Mouse (Mus musculus) stomach, embryonic 14.5 days (tissue): ENCODE measurements around the gene Scyl2. TPM values are rescaled to one million over a fixed set of nuclear protein-coding genes. Genes with fewer than 3 reads are reported as not detected.

Experiments
- ATAC-seq: fragments of 200-750 bp; cut with Nextera tagmentation; 2 replicates; pipeline ENCODE4 v1.8.0; 2017; ENCODE audit warnings: low read depth, moderate TSS enrichment; ENCODE audit not compliant: insufficient number of reproducible peaks, insufficient read depth, low FRiP score
- H3K27ac ChIP-seq: fragments of 300-500 bp; sonication (generic); 2 replicates; pipeline ENCODE4 v1.5.1; 2014; ENCODE audit warnings: mild to moderate bottlenecking, low read length, moderate library complexity, mixed read lengths
- H3K27me3 ChIP-seq: fragments of 300-500 bp; sonication (generic); 2 replicates; pipeline ENCODE4 v1.6.1; 2014; ENCODE audit warnings: low read length, control low read depth, mixed read lengths; ENCODE audit not compliant: control insufficient read depth, insufficient read depth
- H3K36me3 ChIP-seq: fragments of 300-500 bp; sonication (generic); 2 replicates; pipeline ENCODE4 v1.6.1; 2014; ENCODE audit warnings: mild to moderate bottlenecking, control low read depth, low read length, moderate library complexity, mixed read lengths; ENCODE audit not compliant: control insufficient read depth, insufficient read depth
- H3K4me1 ChIP-seq: fragments of 300-500 bp; sonication (generic); 2 replicates; pipeline ENCODE4 v1.6.1; 2014; ENCODE audit warnings: low read length, control low read depth, mixed read lengths; ENCODE audit not compliant: control insufficient read depth, insufficient read depth
- H3K4me2 ChIP-seq: fragments of 300-500 bp; sonication (generic); replicated peaks from 2 replicates; pipeline ENCODE4 v1.6.1; 2014; ENCODE audit warnings: low read depth, low read length, control low read depth
- H3K4me3 ChIP-seq: fragments of 300-500 bp; sonication (generic); 2 replicates; pipeline ENCODE4 v1.5.1; 2014; ENCODE audit warnings: low read depth, low read length, control low read depth
- H3K9ac ChIP-seq: fragments of 300-500 bp; sonication (generic); replicated peaks from 2 replicates; pipeline ENCODE4 v1.6.1; 2014; ENCODE audit warnings: low read depth, mild to moderate bottlenecking, control low read depth, low read length, moderate library complexity, mixed read lengths
- H3K9me3 ChIP-seq: fragments of 300-500 bp; sonication (generic); 2 replicates; pipeline ENCODE4 v1.6.1; 2016; ENCODE audit warnings: low read depth, low read length, control low read depth; ENCODE audit not compliant: control insufficient read depth
- WGBS: fragments of 180-500 bp; shearing (Covaris S2); extraction: QIAGEN DNeasy Blood & Tissue Kit; methylation state at CpG from one replicate; pipeline ENCODE4 v1.1.7; 2014; 5-methylcytosine and 5-hydroxymethylcytosine counted together
- polyA plus RNA-seq: library from polyadenylated mRNA; unstranded; fragments of >200 nt; fragmentation: Nextera tagmentation; extraction: Ambion mirVana; gene quantifications from 2 replicates; pipeline ENCODE4 v1.2.1, GENCODE M21; 2014

Scyl2 gene
- polyA plus RNA-seq, 1 experiment from 2014 or later = 15.2 TPM

DNA sequence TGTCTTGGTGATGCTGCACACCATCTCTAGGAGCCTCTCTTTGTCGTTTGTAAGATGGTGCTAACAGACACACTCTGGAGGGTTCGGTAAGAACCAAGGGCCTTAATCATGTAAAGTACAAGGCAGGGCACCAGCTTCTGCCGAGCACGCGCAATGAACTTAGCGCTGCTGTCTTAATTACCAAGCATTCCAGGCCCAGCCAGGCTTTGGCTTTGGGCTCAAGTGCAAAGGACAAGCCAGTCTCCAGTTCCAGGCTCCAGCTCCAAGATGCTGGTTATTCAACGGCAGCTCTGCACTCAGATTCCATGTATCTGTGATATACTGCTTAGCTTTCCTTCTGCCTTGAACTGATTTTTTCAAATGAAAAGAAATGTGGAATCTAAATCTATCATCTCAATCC lies 18.5 kb downstream of the Scyl2 start:
- Histone ChIP-seq H3K27ac (no peak overlapping the region), H3K9ac (no peak overlapping the region), H3K27me3 (no peaks in the 10 kb centered on the region), H3K9me3 (no peaks in the 10 kb centered on the region), H3K4me2 (no peak overlapping the region), H3K36me3 (no peaks in the 10 kb centered on the region; the same call in 1 of the 2 replicates), H3K4me1 (no peaks in the 10 kb centered on the region), H3K4me3 (no peak overlapping the region)
- WGBS = 83% methylated on average over 7 of the region's 7 CpGs
- no peak for ATAC-seq

DNA sequence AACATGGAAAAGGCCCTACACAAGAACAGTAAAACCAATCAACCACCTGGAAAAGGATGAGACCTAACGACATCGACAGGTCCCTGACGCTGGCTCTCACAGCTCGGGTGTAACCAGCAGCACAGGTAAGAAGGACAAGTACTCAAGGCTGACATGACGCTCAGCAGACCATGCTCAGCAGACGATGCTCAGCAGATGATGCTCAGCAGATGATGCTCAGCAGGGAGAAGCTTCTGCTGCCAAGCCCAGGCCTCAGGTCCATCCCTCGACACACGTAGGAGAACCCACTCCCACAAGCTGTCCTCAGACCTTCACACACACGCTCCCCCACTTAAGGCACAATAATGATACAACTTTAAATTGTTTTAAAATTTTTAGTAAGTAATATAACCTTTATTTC lies 20.4 kb downstream of the Scyl2 start:
- ATAC-seq = no peak
- Histone ChIP-seq H3K9ac (no peak overlapping the region), H3K36me3 (peaks cover 6% of the 10 kb centered on the region; the same call in 1 of the 2 replicates), H3K4me2 (no peak overlapping the region), H3K27ac (no peak overlapping the region), H3K27me3 (no peaks in the 10 kb centered on the region), H3K9me3 (no peaks in the 10 kb centered on the region), H3K4me3 (no peak overlapping the region), H3K4me1 (no peaks in the 10 kb centered on the region)
- WGBS = 93% methylated on average over 9 of the region's 9 CpGs

DNA sequence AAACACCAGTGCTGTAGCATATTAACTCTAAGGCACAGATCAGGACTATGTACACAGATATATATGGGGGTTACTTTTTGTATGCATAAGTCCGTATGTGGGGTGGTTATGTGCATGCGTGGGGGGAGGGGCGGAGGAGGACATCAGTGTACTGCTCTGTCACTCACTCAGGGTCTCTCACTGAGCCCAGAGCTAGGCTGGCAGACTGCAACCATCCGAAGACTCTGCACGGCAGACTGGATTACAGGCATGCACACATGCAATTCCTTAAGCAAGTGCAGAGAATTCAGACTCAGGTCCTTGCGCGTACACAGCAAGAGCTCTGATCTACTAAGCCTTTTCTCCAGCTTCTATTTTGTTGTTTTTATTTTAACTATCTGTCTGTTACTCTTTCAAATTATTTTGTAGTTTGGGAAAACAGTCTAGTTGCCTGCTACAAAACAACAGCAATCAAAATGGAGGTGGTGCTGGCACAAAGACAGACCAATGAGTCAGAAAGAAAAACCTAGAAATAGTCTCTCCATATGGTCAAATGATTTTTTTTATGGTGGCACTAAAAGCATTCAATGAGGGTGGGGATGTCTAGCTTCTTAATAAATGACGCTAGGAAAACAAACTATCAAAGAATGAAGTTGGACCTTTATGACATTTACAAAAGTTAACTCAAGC lies 21.0 kb downstream of the Scyl2 start:
- Histone ChIP-seq H3K4me2 (no peak overlapping the region), H3K4me1 (no peaks in the 10 kb centered on the region), H3K36me3 (peaks cover 6% of the 10 kb centered on the region; the same call in 1 of the 2 replicates), H3K9ac (no peak overlapping the region), H3K4me3 (no peak overlapping the region), H3K27ac (no peak overlapping the region), H3K27me3 (no peaks in the 10 kb centered on the region), H3K9me3 (no peaks in the 10 kb centered on the region)
- 93% methylated on average over 8 of the region's 8 CpGs for WGBS
- no peak for ATAC-seq

DNA sequence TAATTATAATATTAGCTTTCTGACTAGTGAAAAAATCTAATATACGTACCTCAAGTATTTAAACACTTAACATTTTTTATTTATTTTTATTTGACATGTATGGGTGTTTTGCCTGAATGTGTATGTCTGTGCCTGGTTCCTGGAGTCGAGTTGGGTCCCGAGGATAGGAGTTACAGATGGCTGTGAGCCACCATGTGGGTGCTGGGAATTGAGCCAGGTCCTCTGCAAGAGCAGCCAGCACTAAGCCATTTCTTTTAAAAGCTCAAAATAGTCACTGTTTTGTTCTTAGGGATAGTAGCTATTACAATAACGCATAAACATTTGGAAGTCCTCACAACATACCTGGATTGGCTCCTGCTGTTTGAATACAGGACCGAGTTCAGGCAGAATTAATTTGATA lies 29.7 kb downstream of the Scyl2 start:
- Histone ChIP-seq H3K4me2 (no peak overlapping the region), H3K4me3 (no peak overlapping the region), H3K9me3 (no peaks in the 10 kb centered on the region), H3K27me3 (no peaks in the 10 kb centered on the region), H3K27ac (no peak overlapping the region), H3K36me3 (peaks cover 27% of the 10 kb centered on the region; the same call in 1 of the 2 replicates), H3K9ac (no peak overlapping the region), H3K4me1 (no peaks in the 10 kb centered on the region)
- no peak for ATAC-seq
- WGBS = 83% methylated on average over 5 of the region's 5 CpGs

DNA sequence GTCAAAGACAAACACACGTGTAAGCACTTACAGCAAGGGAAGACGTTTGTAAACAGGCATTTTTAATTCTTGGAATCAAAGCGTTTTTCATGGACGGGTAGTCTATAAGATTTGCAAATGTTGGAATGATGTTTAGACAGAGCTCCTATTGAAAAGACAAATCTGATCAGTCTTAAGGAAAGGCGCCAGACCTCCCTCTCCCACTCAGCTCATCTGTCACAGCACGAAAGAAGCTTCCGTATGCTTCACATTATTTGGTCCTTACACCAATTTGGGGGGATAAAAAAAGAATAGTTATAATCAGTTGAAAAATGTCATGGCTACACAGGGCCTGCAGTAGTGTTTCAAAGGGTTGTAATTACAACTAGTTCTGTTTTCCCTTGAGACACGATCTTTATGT lies 33.2 kb downstream of the Scyl2 start:
- no peaks in the 10 kb centered on the region for H3K27me3 ChIP-seq
- H3K9me3 ChIP-seq = no peaks in the 10 kb centered on the region
- no peaks in the 10 kb centered on the region for H3K4me1 ChIP-seq
- H3K27ac ChIP-seq = no peak overlapping the region
- no peak overlapping the region for H3K4me3 ChIP-seq
- H3K4me2 ChIP-seq = no peak overlapping the region
- peaks cover 24% of the 10 kb centered on the region for H3K36me3 ChIP-seq
- H3K9ac ChIP-seq = no peak overlapping the region
- no peak for ATAC-seq
- 84% methylated on average over 8 of the region's 8 CpGs for WGBS

DNA sequence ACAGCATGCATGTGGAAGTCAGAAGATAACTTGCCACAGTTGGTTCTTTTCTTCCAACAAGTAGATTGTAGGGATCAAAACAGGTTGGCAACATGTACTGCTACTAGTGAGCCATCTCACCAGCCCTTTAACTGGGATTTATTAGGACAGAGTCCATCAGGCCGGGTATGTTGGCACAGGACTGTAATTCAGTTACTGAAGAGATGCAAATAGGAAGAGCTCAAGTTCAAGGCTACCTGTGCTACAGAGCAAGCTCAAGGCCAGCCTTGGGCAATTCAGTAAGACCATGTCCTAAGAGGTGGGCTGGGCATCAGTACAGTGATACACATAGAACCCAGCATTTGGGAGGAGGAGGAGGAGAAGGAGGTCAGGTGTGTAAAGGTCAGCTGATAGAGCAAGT lies 34.4 kb downstream of the Scyl2 start:
- H3K9ac ChIP-seq = no peak overlapping the region
- WGBS = 84% methylated on average over 1 of the region's 1 CpGs
- no peak overlapping the region for H3K4me3 ChIP-seq
- no peak for ATAC-seq
- H3K9me3 ChIP-seq = no peaks in the 10 kb centered on the region
- H3K27ac ChIP-seq = no peak overlapping the region
- H3K27me3 ChIP-seq = no peaks in the 10 kb centered on the region
- H3K36me3 ChIP-seq = peaks cover 24% of the 10 kb centered on the region
- H3K4me2 ChIP-seq = no peak overlapping the region
- H3K4me1 ChIP-seq = no peaks in the 10 kb centered on the region

DNA sequence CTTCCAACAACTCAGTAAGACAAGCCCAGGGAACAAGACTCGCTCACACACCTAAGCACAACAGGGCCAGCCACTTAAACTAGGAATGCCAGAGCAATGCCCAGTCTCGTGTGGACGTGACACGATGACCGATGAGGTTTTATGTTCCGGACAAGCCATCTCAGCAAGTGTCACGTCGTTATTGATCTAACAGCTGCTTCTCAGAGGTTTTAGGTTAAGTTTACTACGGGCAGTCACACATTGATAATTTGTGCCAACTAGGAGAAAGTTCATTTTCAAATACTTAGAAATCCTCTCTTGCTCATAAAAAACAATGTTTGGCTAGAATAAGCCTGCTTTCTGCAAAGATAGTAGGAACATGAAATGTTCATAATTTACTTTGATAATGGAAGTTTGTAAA lies 39.2 kb downstream of the Scyl2 start:
- Histone ChIP-seq H3K9me3 (no peaks in the 10 kb centered on the region), H3K36me3 (peaks cover 24% of the 10 kb centered on the region), H3K27ac (no peak overlapping the region), H3K27me3 (no peaks in the 10 kb centered on the region), H3K4me3 (no peak overlapping the region), H3K9ac (no peak overlapping the region), H3K4me2 (no peak overlapping the region), H3K4me1 (no peaks in the 10 kb centered on the region)
- WGBS = 87% methylated on average over 9 of the region's 9 CpGs
- no peak for ATAC-seq

DNA sequence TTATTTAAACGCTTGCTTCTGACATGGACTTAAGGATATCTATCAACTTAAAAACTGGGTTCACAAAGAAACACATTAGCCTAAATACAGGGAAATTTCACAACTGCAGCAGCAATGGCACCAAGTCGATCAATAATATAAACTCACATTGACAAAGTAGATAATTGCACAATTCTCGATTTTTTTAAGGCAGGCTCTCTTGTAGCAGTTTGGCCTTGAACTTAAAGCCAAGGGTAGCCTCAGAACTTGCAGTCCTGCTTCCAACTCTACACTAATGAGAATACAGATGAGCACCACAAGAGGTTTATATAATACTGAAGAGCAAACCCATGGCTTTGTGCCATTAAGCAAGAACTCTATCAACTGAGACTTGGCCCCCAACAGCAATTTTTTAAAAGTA lies 49.1 kb downstream of the Scyl2 start:
- Histone ChIP-seq H3K9me3 (no peaks in the 10 kb centered on the region), H3K4me2 (no peak overlapping the region), H3K27me3 (no peaks in the 10 kb centered on the region), H3K9ac (no peak overlapping the region), H3K27ac (no peak overlapping the region), H3K4me1 (no peaks in the 10 kb centered on the region), H3K36me3 (peaks cover 15% of the 10 kb centered on the region), H3K4me3 (no peak overlapping the region)
- 74% methylated on average over 3 of the region's 3 CpGs for WGBS
- no peak for ATAC-seq

DNA sequence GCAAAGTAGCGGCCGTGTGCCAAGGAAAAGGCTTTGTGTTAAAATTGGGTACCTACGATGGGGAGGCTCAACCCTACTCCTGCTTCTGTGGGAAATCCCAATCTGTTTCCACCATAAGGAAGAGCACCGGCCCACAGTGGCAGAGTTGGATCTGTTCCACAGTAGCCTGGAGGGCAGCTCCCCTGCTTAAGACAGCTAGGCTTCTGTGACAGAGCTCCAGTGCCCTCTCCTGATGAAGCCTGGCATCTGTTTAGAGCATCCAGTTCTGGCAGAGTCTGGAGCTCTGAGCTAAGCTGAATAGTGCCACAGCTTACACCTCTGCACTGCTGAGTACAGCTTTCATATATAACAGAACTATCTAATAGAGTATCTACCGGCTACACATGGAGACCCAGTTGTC lies 51.1 kb downstream of the Scyl2 start:
- Histone ChIP-seq H3K4me2 (no peak overlapping the region), H3K9me3 (no peaks in the 10 kb centered on the region), H3K9ac (no peak overlapping the region), H3K36me3 (no peaks in the 10 kb centered on the region; the same call in 1 of the 2 replicates), H3K27ac (no peak overlapping the region), H3K4me3 (no peak overlapping the region), H3K4me1 (no peaks in the 10 kb centered on the region), H3K27me3 (no peaks in the 10 kb centered on the region)
- WGBS = 90% methylated on average over 5 of the region's 5 CpGs
- no peak for ATAC-seq
